Mouse (Mus musculus) MEL (cell line): ENCODE data around the gene Hecw2. TPM values are rescaled to one million over a fixed set of nuclear protein-coding genes. Genes with fewer than 3 reads are reported as not detected.

Experiments
- DNase-seq: peaks from one replicate; pipeline ENCODE4 v3.0.0; 2011; ENCODE audit warnings: low read depth, low spot score
- H3K27ac ChIP-seq: 2 replicates; pipeline ENCODE4 v1.5.1; 2012; ENCODE audit warnings: low read depth, mild to moderate bottlenecking, control low read depth, low read length, moderate library complexity; ENCODE audit not compliant: control insufficient read depth
- H3K27me3 ChIP-seq, 2 experiments: fragments of 150-350 bp in 1 of 2; sonication (generic) in 1 of 2; 2 replicates each; pipeline ENCODE4 v1.6.1; 2012; ENCODE audit warnings: low read length in 2 of 2, mild to moderate bottlenecking in 2 of 2, improper control_type of control experiment in 1 of 2, moderate library complexity in 1 of 2; ENCODE audit not compliant: insufficient read depth in 2 of 2, control insufficient read depth in 1 of 2
- H3K36me3 ChIP-seq, 2 experiments: 2 replicates each; pipeline ENCODE4 v1.6.1; 2012 to 2014; ENCODE audit warnings: low read length in 2 of 2, improper control_type of control experiment in 1 of 2, inconsistent platforms in 1 of 2, mild to moderate bottlenecking in 1 of 2; ENCODE audit not compliant: insufficient read depth in 2 of 2, control insufficient read depth in 1 of 2
- H3K4me1 ChIP-seq, 2 experiments: fragments of 150-350 bp in 1 of 2; sonication (generic) in 1 of 2; 2 replicates each; pipeline ENCODE4 v1.6.1; 2012; ENCODE audit warnings: low read length in 2 of 2, improper control_type of control experiment in 1 of 2, mild to moderate bottlenecking in 1 of 2; ENCODE audit not compliant: insufficient read depth in 2 of 2, control insufficient read depth in 1 of 2
- H3K4me3 ChIP-seq, 2 experiments: fragments of 150-350 bp in 1 of 2; sonication (generic) in 1 of 2; 2 replicates each; pipeline ENCODE4 v1.5.1; 2012; ENCODE audit warnings: low read depth in 2 of 2, low read length in 2 of 2, mild to moderate bottlenecking in 2 of 2, moderate library complexity in 2 of 2, control low read depth in 1 of 2, improper control_type of control experiment in 1 of 2; ENCODE audit not compliant: control insufficient read depth in 1 of 2, insufficient read depth in 1 of 2
- H3K79me2 ChIP-seq: 2 replicates; pipeline ENCODE4 v1.6.1; 2012; ENCODE audit warnings: mild to moderate bottlenecking, low read length, moderate library complexity; ENCODE audit not compliant: control insufficient read depth, poor library complexity, insufficient read depth
- H3K9ac ChIP-seq: 2 replicates; pipeline ENCODE4 v1.6.1; 2012; ENCODE audit warnings: low read depth, mild to moderate bottlenecking, control low read depth, low read length, moderate library complexity; ENCODE audit not compliant: control insufficient read depth, poor library complexity, severe bottlenecking
- H3K9me3 ChIP-seq: fragments of 150-350 bp; sonication (generic); replicated peaks from 2 replicates; pipeline ENCODE4 v1.6.1; 2012; ENCODE audit warnings: mild to moderate bottlenecking, low read length, improper control_type of control experiment, moderate library complexity; ENCODE audit not compliant: insufficient read depth
- BHLHE40 ChIP-seq: IDR thresholded peaks from 2 replicates; pipeline ENCODE4 v1.6.1; 2012; ENCODE audit warnings: low read depth, mild to moderate bottlenecking, inconsistent platforms, low read length, improper control_type of control experiment, borderline replicate concordance
- CHD1 ChIP-seq: IDR thresholded peaks from 2 replicates; pipeline ENCODE4 v1.6.1; 2012; ENCODE audit warnings: low read depth, mild to moderate bottlenecking, inconsistent platforms, low read length, improper control_type of control experiment
- E2F4 ChIP-seq: IDR thresholded peaks from 2 replicates; pipeline ENCODE4 v1.6.1; 2011; ENCODE audit warnings: low read depth, low read length, improper control_type of control experiment, borderline replicate concordance
- KAT2A ChIP-seq: conservative IDR thresholded peaks from 2 replicates; pipeline ENCODE4 v1.6.1; 2012; ENCODE audit warnings: low read depth, low read length, improper control_type of control experiment, inconsistent platforms
- MAFK ChIP-seq: IDR thresholded peaks from 2 replicates; pipeline ENCODE4 v1.6.1; 2011; ENCODE audit warnings: low read depth, mild to moderate bottlenecking, low read length, improper control_type of control experiment, borderline replicate concordance
- MAX ChIP-seq: IDR thresholded peaks from 2 replicates; pipeline ENCODE4 v1.6.1; 2011; ENCODE audit warnings: low read length, improper control_type of control experiment
- MEF2A ChIP-seq: IDR thresholded peaks from 2 replicates; pipeline ENCODE4 v1.6.1; 2014; ENCODE audit warnings: low read depth, mild to moderate bottlenecking, inconsistent platforms, low read length, improper control_type of control experiment; ENCODE audit not compliant: poor library complexity, insufficient replicate concordance, severe bottlenecking; ENCODE audit errors: extremely low read depth
- MYC ChIP-seq: IDR thresholded peaks from 2 replicates; pipeline ENCODE4 v1.6.1; 2011; ENCODE audit warnings: low read depth, mild to moderate bottlenecking, low read length, improper control_type of control experiment, moderate library complexity
- POLR2A ChIP-seq, 2 experiments: IDR thresholded peaks; 2 replicates each; pipeline ENCODE4 v1.6.1; 2011 to 2012; ENCODE audit warnings: low read length in 2 of 2, mild to moderate bottlenecking in 2 of 2, control low read depth in 1 of 2, improper control_type of control experiment in 1 of 2, low read depth in 1 of 2, moderate library complexity in 1 of 2; ENCODE audit not compliant: control insufficient read depth in 1 of 2, insufficient read depth in 1 of 2, poor library complexity in 1 of 2
- POLR2AphosphoS2 ChIP-seq: IDR thresholded peaks from 2 replicates; pipeline ENCODE4 v1.6.1; 2011; ENCODE audit warnings: low read length, improper control_type of control experiment
- RAD21 ChIP-seq: IDR thresholded peaks from 2 replicates; pipeline ENCODE4 v1.6.1; 2011; ENCODE audit warnings: mild to moderate bottlenecking, low read depth, low read length, improper control_type of control experiment
- SIN3A ChIP-seq: IDR thresholded peaks from 2 replicates; pipeline ENCODE4 v1.6.1; 2012; ENCODE audit warnings: low read length, improper control_type of control experiment, inconsistent platforms
- SMC3 ChIP-seq: IDR thresholded peaks from 2 replicates; pipeline ENCODE4 v1.6.1; 2011; ENCODE audit warnings: low read depth, low read length, improper control_type of control experiment
- TAL1 ChIP-seq: IDR thresholded peaks from 2 replicates; pipeline ENCODE4 v1.6.1; 2012; ENCODE audit warnings: mild to moderate bottlenecking, inconsistent platforms, low read length, moderate library complexity, mixed read lengths
- ZC3H11A ChIP-seq: IDR thresholded peaks from 2 replicates; pipeline ENCODE4 v1.6.1; 2012; ENCODE audit warnings: low read depth, mild to moderate bottlenecking, inconsistent platforms, low read length, improper control_type of control experiment
- ZKSCAN1 ChIP-seq: IDR thresholded peaks from 2 replicates; pipeline ENCODE4 v1.6.1; 2012; ENCODE audit warnings: low read depth, mild to moderate bottlenecking, inconsistent platforms, low read length, improper control_type of control experiment, moderate library complexity
- ZMIZ1 ChIP-seq: IDR thresholded peaks from 2 replicates; pipeline ENCODE4 v1.6.1; 2012; ENCODE audit warnings: low read depth, mild to moderate bottlenecking, inconsistent platforms, low read length, improper control_type of control experiment, moderate library complexity
- ZNF384 ChIP-seq: IDR thresholded peaks from 2 replicates; pipeline ENCODE4 v1.6.1; 2012; ENCODE audit warnings: low read depth, mild to moderate bottlenecking, inconsistent platforms, low read length, improper control_type of control experiment
- polyA plus RNA-seq, 2 experiments: library from polyadenylated mRNA; stranded (reverse) in 1 of 2; unstranded in 1 of 2; fragments of >175 nt in 1 of 2; fragments of >200 nt in 1 of 2; gene quantifications; 2 replicates each; pipeline versions ENCODE4 v1.2.1 to v1.2.4; 2012; ENCODE audit warnings: low replicate concordance in 2 of 2, low read depth in 1 of 2; ENCODE audit not compliant: insufficient read length in 2 of 2, insufficient read depth in 1 of 2, missing spikeins in 1 of 2
- total RNA-seq: library from RNA; depleted of rRNA; stranded (reverse); fragments of 300-350 nt; gene quantifications from 2 replicates; pipeline ENCODE4 v1.2.3, GENCODE M21; 2012; rRNA removed

The Hecw2 gene
- total RNA-seq, result not detected in 2 replicates
- not detected for polyA plus RNA-seq

DNA sequence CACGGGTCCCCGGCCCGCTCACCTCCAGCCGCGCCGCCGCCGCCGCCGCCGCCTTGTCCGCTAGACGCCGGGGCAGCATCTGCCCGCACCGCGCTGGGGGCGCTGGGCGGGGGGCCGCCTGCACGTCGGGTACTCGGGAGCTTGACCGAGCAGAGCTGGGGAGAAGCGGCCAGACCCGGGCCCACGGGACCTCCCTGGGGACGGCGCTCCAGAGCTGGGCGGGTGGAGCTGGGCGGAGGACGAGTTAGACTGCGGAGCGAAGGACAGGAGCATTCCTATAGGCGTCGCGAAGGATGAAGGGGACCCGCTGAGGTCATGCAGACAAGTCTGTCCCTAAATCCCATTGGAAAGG, at the start of gene Hecw2:
Gene Hecw2, minus strand, starts transcription at position 215 of the 352 bp plus-strand sequence.
- Histone ChIP-seq H3K79me2 (no peaks in the 10 kb centered on the region), H3K27ac (no peak within 1 kb of the TSS), H3K27me3 (no peaks in the 10 kb centered on the region), H3K4me3 (no peak within 1 kb of the TSS), H3K9me3 (no peaks in the 10 kb centered on the region), H3K9ac (no peak within 1 kb of the TSS), H3K4me1 (no peaks in the 10 kb centered on the region), H3K36me3 (no peaks in the 10 kb centered on the region)
- DNase-seq, result no peak
- TF ChIP-seq POLR2AphosphoS2 (no peak), MAX (no peak), MAFK (no peak), MEF2A (no peak), SIN3A (no peak), BHLHE40 (no peak), TAL1 (no peak), RAD21 (no peak), ZKSCAN1 (no peak), ZMIZ1 (no peak), ZC3H11A (no peak), MYC (no peak), ZNF384 (no peak), POLR2A (IDR thresholded peaks at IDR 0.05; ENCODE audit: control insufficient read depth in 1 of 2, insufficient read depth in 1 of 2, low read depth in 1 of 2, low read length in 2 of 2, poor library complexity in 1 of 2) (no peak), SMC3 (no peak), KAT2A (no peak), CHD1 (no peak), E2F4 (no peak)

DNA sequence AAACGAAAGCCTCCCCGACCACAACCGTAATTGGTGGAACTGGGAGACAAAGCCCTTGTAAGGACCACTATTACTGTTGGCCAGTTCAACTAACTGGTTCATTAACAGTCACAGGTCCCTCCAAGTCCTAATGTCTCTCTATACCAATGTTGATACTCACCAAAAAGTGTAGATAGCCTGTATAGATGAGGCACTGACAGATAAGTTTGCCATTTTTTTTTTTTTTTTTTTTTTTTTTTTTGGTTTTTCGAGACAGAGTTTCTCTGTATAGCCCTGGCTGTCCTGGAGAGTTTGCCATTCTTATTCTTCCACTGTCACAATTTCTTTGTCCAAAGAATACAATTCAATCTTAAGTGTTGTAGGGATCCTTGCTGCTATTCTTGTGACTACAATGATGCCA, 47.8 kb upstream of the Hecw2 start:
- H3K9me3 ChIP-seq, result no peaks in the 10 kb centered on the region
- TF ChIP-seq ZMIZ1, result no peak
- H3K4me1 ChIP-seq, result no peaks in the 10 kb centered on the region
- H3K27ac ChIP-seq, result no peak overlapping the region
- H3K4me3 ChIP-seq, result no peak overlapping the region
- H3K79me2 ChIP-seq, result no peaks in the 10 kb centered on the region
- H3K36me3 ChIP-seq, result no peaks in the 10 kb centered on the region
- H3K27me3 ChIP-seq, result no peaks in the 10 kb centered on the region
- no peak for DNase-seq
- no peak overlapping the region for H3K9ac ChIP-seq
